Mouse (Mus musculus) urinary bladder, postnatal 0 days (tissue): ENCODE measurements around the gene Tmprss5. TPM values are rescaled to one million over a fixed set of nuclear protein-coding genes. Genes with fewer than 3 reads are reported as not detected.

Experiments
- polyA plus RNA-seq: library from polyadenylated mRNA; unstranded; fragments of >200 nt; fragmentation: Nextera tagmentation; extraction: Ambion mirVana; gene quantifications from 2 replicates; pipeline ENCODE4 v1.2.1, GENCODE M21; 2015

Gene Tmprss5
- 0.14 and 0.37 TPM in 2 replicates for polyA plus RNA-seq

GRCm38 (mm10) chr9:49081107-49081506 is at the start of gene Tmprss5:
Tmprss5 (plus strand) TSS chr9:49081260.

GRCm38 (mm10) chr9:49055333-49056205 is 25.5 kb upstream of the Tmprss5 start, which contains the start of gene Zw10:
Zw10 (plus strand) TSS chr9:49055613.

Other genes starting within 250 kb of the Tmprss5 start
- 5.4 and 5.6 TPM in 2 replicates for gene Zbtb16, start 245.0 kb upstream of the Tmprss5 start, polyA plus RNA-seq
- 0.46 and 0.60 TPM in 2 replicates for gene Htr3a, start 170.2 kb upstream of the Tmprss5 start, polyA plus RNA-seq
- 0.06 TPM in 1 of 2 replicates, not detected in the other for gene Htr3b, start 116.3 kb upstream of the Tmprss5 start, polyA plus RNA-seq
- 8.0 and 10.7 TPM in 2 replicates for gene Usp28, start 95.9 kb upstream of the Tmprss5 start, polyA plus RNA-seq
- 11.3 and 13.3 TPM in 2 replicates for gene Zw10, start 25.6 kb upstream of the Tmprss5 start, polyA plus RNA-seq
- not detected in 2 replicates for gene Gm4894, start 169.3 kb downstream of the Tmprss5 start, polyA plus RNA-seq